Mouse (Mus musculus) MEL (cell line): ENCODE data around the gene Ddit4l.

Source experiments
- CHD2 ChIP-seq: IDR thresholded peaks from 2 replicates; pipeline ENCODE4 v1.6.1; 2011; ENCODE audit warnings: low read length, improper control_type of control experiment
- CTCF ChIP-seq, 3 experiments: IDR thresholded peaks in 2 of 3; conservative IDR thresholded peaks in 1 of 3; 2 replicates each; pipeline ENCODE4 v1.5.1; 2011 to 2012; ENCODE audit warnings: low read length in 3 of 3, low read depth in 2 of 3, mild to moderate bottlenecking in 2 of 3, improper control_type of control experiment in 1 of 3, inconsistent platforms in 1 of 3, mixed read lengths in 1 of 3, moderate library complexity in 1 of 3; ENCODE audit not compliant: control insufficient read depth in 1 of 3, insufficient read depth in 1 of 3, poor library complexity in 1 of 3, severe bottlenecking in 1 of 3
- E2F4 ChIP-seq: IDR thresholded peaks from 2 replicates; pipeline ENCODE4 v1.6.1; 2011; ENCODE audit warnings: low read depth, low read length, improper control_type of control experiment, borderline replicate concordance
- ETS1 ChIP-seq: IDR thresholded peaks from 2 replicates; pipeline ENCODE4 v1.6.1; 2012; ENCODE audit warnings: low read depth, mild to moderate bottlenecking, inconsistent platforms, low read length, improper control_type of control experiment, moderate library complexity
- HCFC1 ChIP-seq: IDR thresholded peaks from 2 replicates; pipeline ENCODE4 v1.6.1; 2012; ENCODE audit warnings: low read depth, mild to moderate bottlenecking, inconsistent platforms, low read length, improper control_type of control experiment, moderate library complexity
- JUND ChIP-seq: IDR thresholded peaks from 2 replicates; pipeline ENCODE4 v1.6.1; 2011; ENCODE audit warnings: low read depth, mild to moderate bottlenecking, improper control_type of control experiment, low read length
- MAX ChIP-seq: IDR thresholded peaks from 2 replicates; pipeline ENCODE4 v1.6.1; 2011; ENCODE audit warnings: low read length, improper control_type of control experiment
- POLR2A ChIP-seq, 2 experiments: IDR thresholded peaks; 2 replicates each; pipeline ENCODE4 v1.6.1; 2011 to 2012; ENCODE audit warnings: low read length in 2 of 2, mild to moderate bottlenecking in 2 of 2, control low read depth in 1 of 2, improper control_type of control experiment in 1 of 2, low read depth in 1 of 2, moderate library complexity in 1 of 2; ENCODE audit not compliant: control insufficient read depth in 1 of 2, insufficient read depth in 1 of 2, poor library complexity in 1 of 2
- UBTF ChIP-seq: IDR thresholded peaks from 2 replicates; pipeline ENCODE4 v1.6.1; 2012; ENCODE audit warnings: low read depth, mild to moderate bottlenecking, inconsistent platforms, low read length, improper control_type of control experiment, moderate library complexity, borderline replicate concordance; ENCODE audit not compliant: insufficient read depth
- ZKSCAN1 ChIP-seq: IDR thresholded peaks from 2 replicates; pipeline ENCODE4 v1.6.1; 2012; ENCODE audit warnings: low read depth, mild to moderate bottlenecking, inconsistent platforms, low read length, improper control_type of control experiment, moderate library complexity

DNA sequence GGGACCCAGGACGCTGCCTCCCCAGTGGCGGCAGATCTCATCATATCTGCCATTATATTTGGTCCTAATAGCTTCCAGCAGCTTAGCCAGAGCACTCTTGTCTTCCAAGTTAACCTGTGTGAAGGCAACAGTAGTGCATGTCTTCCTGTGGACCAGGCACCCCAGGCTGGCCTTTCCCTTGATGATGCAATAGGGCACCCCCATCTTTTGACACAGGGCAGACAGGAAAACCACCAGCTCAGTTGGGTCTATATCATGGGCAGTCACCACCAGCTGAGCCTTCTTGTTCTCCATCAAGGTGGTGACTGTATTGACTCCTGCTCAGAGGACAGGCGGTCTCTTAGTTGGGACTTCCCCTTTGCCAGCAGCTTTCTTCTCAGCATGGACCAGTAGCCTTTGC lies 22.7 kb downstream of the Ddit4l start:
- TF ChIP-seq CTCF (IDR thresholded peaks at IDR 0.05 in 2 of 3, conservative IDR thresholded peaks at IDR 0.05 in 1 of 3; ENCODE audit: control insufficient read depth in 1 of 3, insufficient read depth in 1 of 3, low read depth in 2 of 3, low read length in 3 of 3, poor library complexity in 1 of 3, severe bottlenecking in 1 of 3) (no peak), JUND (no peak), ZKSCAN1 (no peak), ETS1 (no peak), MAX (no peak), POLR2A (IDR thresholded peaks at IDR 0.05; ENCODE audit: control insufficient read depth in 1 of 2, insufficient read depth in 1 of 2, low read depth in 1 of 2, low read length in 2 of 2, poor library complexity in 1 of 2) (no peak), UBTF (no peak), HCFC1 (no peak), E2F4 (no peak), CHD2 (no peak)
